Mouse (Mus musculus) lung, embryonic 14.5 days (tissue): ENCODE results near the gene Lrrc1. TPM values are rescaled to one million over a fixed set of nuclear protein-coding genes. Genes with fewer than 3 reads are reported as not detected.

Experiments used
- ATAC-seq: fragments of 200-750 bp; cut with Nextera tagmentation; 2 replicates; pipeline ENCODE4 v1.8.0; 2017; ENCODE audit warnings: mild to moderate bottlenecking, moderate TSS enrichment, moderate library complexity; ENCODE audit not compliant: insufficient read depth
- DNase-seq: peaks from one replicate; pipeline ENCODE4 v3.0.0-alpha.2; 2015
- H3K27ac ChIP-seq: fragments of 300-500 bp; sonication (generic); 2 replicates; pipeline ENCODE4 v1.5.1; 2014; ENCODE audit warnings: low read depth, mild to moderate bottlenecking, moderate library complexity
- H3K27me3 ChIP-seq: fragments of 300-500 bp; sonication (generic); 2 replicates; pipeline ENCODE4 v1.6.1; 2014; ENCODE audit warnings: low read length, control low read depth; ENCODE audit not compliant: insufficient read depth
- H3K36me3 ChIP-seq: fragments of 300-500 bp; sonication (generic); 2 replicates; pipeline ENCODE4 v1.6.1; 2014; ENCODE audit warnings: control low read depth; ENCODE audit not compliant: insufficient read depth
- H3K4me1 ChIP-seq: fragments of 300-500 bp; sonication (generic); 2 replicates; pipeline ENCODE4 v1.6.1; 2014; ENCODE audit warnings: antibody characterized with exemption, control low read depth; ENCODE audit not compliant: insufficient read depth
- H3K4me2 ChIP-seq: fragments of 300-500 bp; sonication (generic); 2 replicates; pipeline ENCODE4 v1.6.1; 2014; ENCODE audit warnings: mild to moderate bottlenecking
- H3K4me3 ChIP-seq: fragments of 300-500 bp; sonication (generic); 2 replicates; pipeline ENCODE4 v1.5.1; 2014; ENCODE audit warnings: low read depth, low read length
- H3K9ac ChIP-seq: fragments of 300-500 bp; sonication (generic); 2 replicates; pipeline ENCODE4 v1.6.1; 2014
- H3K9me3 ChIP-seq: fragments of 300-500 bp; sonication (generic); 2 replicates; pipeline ENCODE4 v1.6.1; 2016; ENCODE audit warnings: low read depth, low read length, control low read depth
- CTCF ChIP-seq: IDR thresholded peaks from 2 replicates; pipeline ENCODE4 v1.5.1; 2016; ENCODE audit warnings: antibody characterized with exemption, low read depth
- WGBS: fragments of 180-500 bp; shearing (Covaris S2); extraction: QIAGEN DNeasy Blood & Tissue Kit; methylation state at CpG from one replicate; pipeline ENCODE4 v1.1.7; 2014; 5-methylcytosine and 5-hydroxymethylcytosine counted together
- polyA plus RNA-seq: library from polyadenylated mRNA; unstranded; fragments of >200 nt; fragmentation: Nextera tagmentation; extraction: Ambion mirVana; gene quantifications from 2 replicates; pipeline ENCODE4 v1.2.1, GENCODE M21; 2014

Lrrc1 gene
- polyA plus RNA-seq, 1 experiment from 2014 or later = 9.5 TPM

GRCm38 (mm10) chr9:77434965-77435364, 109.7 kb downstream of the Lrrc1 start:
- Histone ChIP-seq H3K4me3 (no peak overlapping the region), H3K36me3 (0 out of 2 replicates have a peak, but pooled peaks cover 3% of the 10 kb centered on the region), H3K4me1 (0 out of 2 replicates have a peak, but pooled peaks cover 4% of the 10 kb centered on the region), H3K9me3 (no peaks in the 10 kb centered on the region), H3K4me2 (no peak overlapping the region), H3K9ac (no peak overlapping the region), H3K27me3 (no peaks in the 10 kb centered on the region), H3K27ac (no peak overlapping the region)
- no peak for DNase-seq
- no peak for ATAC-seq
- 66% methylated on average over 12 of the region's 12 CpGs for WGBS
- no peak for TF ChIP-seq CTCF

- 62% methylated on average over 4 of the region's 4 CpGs for WGBS
- Histone ChIP-seq H3K9ac (no peak overlapping the region), H3K4me1 (peaks cover 5% of the 10 kb centered on the region; the same call in 1 of the 2 replicates), H3K9me3 (no peaks in the 10 kb centered on the region), H3K4me2 (no peak overlapping the region), H3K36me3 (0 out of 2 replicates have a peak, but pooled peaks cover 3% of the 10 kb centered on the region), H3K4me3 (no peak overlapping the region), H3K27me3 (no peaks in the 10 kb centered on the region), H3K27ac (no peak overlapping the region)
- ATAC-seq (peak; percentile 50; the same call in 1 of the 2 replicates), DNase-seq (peak; percentile 63)
- TF ChIP-seq CTCF = no peak
Measured at GRCm38 (mm10) chr9:77433476-77433875, 111.2 kb downstream of the Lrrc1 start.

- H3K27me3 ChIP-seq = no peaks in the 10 kb centered on the region
- H3K9ac ChIP-seq = no peak overlapping the region
- no peak overlapping the region for H3K4me2 ChIP-seq
- 0 out of 2 replicates have a peak, but pooled peaks cover 3% of the 10 kb centered on the region for H3K36me3 ChIP-seq
- no peak for TF ChIP-seq CTCF
- no peak overlapping the region for H3K27ac ChIP-seq
- peaks cover 15% of the 10 kb centered on the region for H3K4me1 ChIP-seq
- WGBS = 64% methylated on average over 17 of the region's 17 CpGs
- ATAC-seq (no peak), DNase-seq (peak; percentile 17)
- no peak overlapping the region for H3K4me3 ChIP-seq
- H3K9me3 ChIP-seq = no peaks in the 10 kb centered on the region
Measured at GRCm38 (mm10) chr9:77432030-77432429, 112.6 kb downstream of the Lrrc1 start.

GRCm38 (mm10) chr9:77430413-77431087, 114.1 kb downstream of the Lrrc1 start:
- Histone ChIP-seq H3K4me3 (no peak overlapping the region), H3K27ac (no peak overlapping the region), H3K36me3 (0 out of 2 replicates have a peak, but pooled peaks cover 3% of the 10 kb centered on the region), H3K27me3 (no peaks in the 10 kb centered on the region), H3K4me2 (no peak overlapping the region), H3K9me3 (no peaks in the 10 kb centered on the region), H3K4me1 (peaks cover 15% of the 10 kb centered on the region), H3K9ac (no peak overlapping the region)
- DNase-seq (no peak), ATAC-seq (no peak)
- TF ChIP-seq CTCF = no peak
- 65% methylated on average over 9 of the region's 9 CpGs for WGBS

- H3K27me3 ChIP-seq = no peaks in the 10 kb centered on the region
- no peak for TF ChIP-seq CTCF
- 0 out of 2 replicates have a peak, but pooled peaks cover 3% of the 10 kb centered on the region for H3K36me3 ChIP-seq
- no peaks in the 10 kb centered on the region for H3K9me3 ChIP-seq
- H3K4me3 ChIP-seq = no peak overlapping the region
- H3K27ac ChIP-seq = no peak overlapping the region
- peak overlapping the region; percentile 13; the same call in 1 of the 2 replicates for H3K4me2 ChIP-seq
- H3K4me1 ChIP-seq = peaks cover 15% of the 10 kb centered on the region
- H3K9ac ChIP-seq = no peak overlapping the region; the same call in 1 of the 2 replicates
- ATAC-seq (no peak), DNase-seq (peak; percentile 73)
- WGBS = 65% methylated on average over 11 of the region's 11 CpGs
Measured at GRCm38 (mm10) chr9:77429230-77430015, 115.2 kb downstream of the Lrrc1 start.

GRCm38 (mm10) chr9:77428748-77429140, 115.9 kb downstream of the Lrrc1 start:
- no peak overlapping the region for H3K9ac ChIP-seq
- ATAC-seq = no peak
- 0 out of 2 replicates have a peak, but pooled peaks cover 3% of the 10 kb centered on the region for H3K36me3 ChIP-seq
- no peak overlapping the region for H3K4me3 ChIP-seq
- DNase-seq = no peak
- 87% methylated on average over 8 of the region's 8 CpGs for WGBS
- H3K4me1 ChIP-seq = peaks cover 15% of the 10 kb centered on the region
- TF ChIP-seq CTCF = no peak
- H3K27me3 ChIP-seq = no peaks in the 10 kb centered on the region
- H3K4me2 ChIP-seq = no peak overlapping the region
- no peaks in the 10 kb centered on the region for H3K9me3 ChIP-seq
- H3K27ac ChIP-seq = no peak overlapping the region
